Mouse (Mus musculus): ENCODE measurements around the gene Crabp1.

DNA sequence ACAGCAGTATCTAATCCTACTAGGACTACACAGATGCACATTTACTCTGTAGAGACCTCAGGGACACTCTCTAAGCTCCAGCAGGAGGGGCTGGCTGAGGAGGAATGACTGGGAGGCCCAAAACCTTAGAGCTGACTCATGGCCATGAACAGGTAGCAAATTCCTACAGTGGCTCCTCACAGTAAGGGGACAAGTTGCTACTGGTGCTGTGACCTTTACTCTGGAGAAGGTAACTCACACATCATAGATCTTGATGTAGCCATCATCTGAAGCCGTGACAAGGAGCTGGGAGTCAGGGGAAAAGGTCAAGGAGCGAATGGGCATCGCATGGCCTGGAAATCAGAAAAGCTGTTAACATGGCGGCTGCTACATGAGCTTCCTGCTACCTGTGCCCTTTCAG, 42.0 kb upstream of the Crabp1 start:
- TF ChIP-seq POLR2A (IDR thresholded peaks at IDR 0.05; ENCODE audit: low read depth, low read length) (no peak), CTCF (IDR thresholded peaks at IDR 0.05; ENCODE audit: extremely low read depth, insufficient read depth, insufficient read length, insufficient replicate concordance) (no peak)
